Mouse (Mus musculus): ENCODE measurements around the gene Gcnt4.
"Not testable (repeated sequence)": the region's sequence is repeated elsewhere in the genome, so short reads cannot be mapped to it uniquely, and the experiment has no call there.

Gcnt4 gene

DNA sequence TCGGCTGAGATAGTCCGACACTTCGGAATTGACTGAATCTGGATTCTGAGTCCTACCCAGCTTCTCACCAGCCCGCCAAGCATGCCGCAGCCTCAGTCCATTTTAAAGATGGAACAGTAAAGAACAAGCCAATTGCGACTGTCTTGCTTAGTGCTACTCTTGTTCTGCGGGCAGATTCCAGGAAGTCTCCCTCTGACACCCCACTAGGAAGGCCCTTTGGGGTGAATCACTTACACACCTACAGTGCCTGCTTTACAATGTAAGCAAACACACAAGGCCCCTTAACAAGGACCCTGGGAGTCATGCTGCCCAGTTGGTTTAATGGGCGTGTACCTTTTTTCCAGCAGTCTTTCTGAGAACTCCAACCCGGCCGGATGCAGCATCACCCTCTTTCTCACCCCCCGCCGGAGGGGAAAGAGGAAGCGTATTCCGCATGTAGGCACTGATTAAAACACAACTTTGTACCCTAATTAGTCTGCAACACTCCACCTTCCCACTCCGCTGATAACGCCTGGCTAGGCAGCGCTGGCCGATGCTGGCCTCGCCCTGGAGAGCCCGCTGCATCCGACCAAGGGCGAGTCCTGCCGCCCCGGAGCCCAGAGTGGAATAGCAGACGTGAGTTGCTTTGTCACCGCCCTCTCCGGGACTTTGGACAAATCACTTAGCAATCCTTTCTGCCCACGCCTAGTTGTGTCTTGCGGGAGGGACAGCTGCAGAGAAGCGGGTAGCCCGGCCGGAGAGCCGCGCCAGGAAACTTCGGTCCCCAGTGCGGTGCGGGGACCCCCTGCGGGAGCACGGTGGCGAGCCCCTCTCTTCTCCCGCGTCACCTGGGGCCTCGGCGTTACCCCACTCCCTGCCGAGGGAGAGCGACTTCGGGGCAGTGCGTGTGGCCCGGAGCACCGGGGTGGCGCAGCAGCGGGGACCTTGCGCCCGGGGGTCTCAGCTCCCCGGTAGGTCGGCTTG, at the start of gene Gcnt4:
TSS of gene Gcnt4 (plus strand) at position 691 of the 963 bp plus-strand sequence.
- peak; percentile 47 for DNase-seq

DNA sequence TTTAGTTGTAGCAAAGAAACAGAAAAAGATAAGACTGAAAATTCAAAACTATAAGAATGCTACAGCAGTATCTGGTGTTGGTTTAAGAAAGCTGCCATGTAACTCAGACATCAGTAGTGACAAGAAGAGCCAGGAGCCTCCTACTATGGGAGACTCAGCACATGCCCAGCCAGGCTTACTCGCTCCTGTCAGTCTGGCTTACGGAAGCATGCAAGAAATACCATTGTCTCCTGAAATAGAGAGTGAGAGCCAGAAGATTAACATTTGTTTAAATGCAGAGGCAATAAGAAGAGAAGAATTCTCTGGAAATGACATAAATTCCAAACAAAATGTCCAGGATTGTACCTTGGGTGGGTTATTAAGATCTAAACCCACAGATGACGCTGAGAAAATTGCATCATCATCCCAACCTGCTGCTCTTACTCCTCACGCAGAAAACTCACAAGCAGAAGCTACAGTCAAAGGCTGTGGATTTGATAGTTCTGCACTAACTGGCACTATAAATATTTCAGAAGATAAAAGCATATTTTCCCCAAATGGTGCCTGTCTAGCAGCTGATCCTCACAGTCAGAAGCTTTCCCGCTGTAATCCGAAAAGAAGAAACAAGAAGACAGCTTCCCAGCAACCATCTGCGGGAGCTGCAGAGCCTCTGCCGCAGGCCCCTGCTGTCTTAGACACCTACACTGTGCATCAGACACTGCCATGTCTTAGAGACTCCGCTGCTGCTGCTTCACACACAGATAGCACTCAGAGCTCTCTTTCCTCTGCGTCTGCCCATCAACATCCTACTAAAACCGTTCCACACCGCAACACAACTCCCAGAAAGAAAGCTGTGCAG, 46.0 kb upstream of the Gcnt4 start:
- no peak for DNase-seq

DNA sequence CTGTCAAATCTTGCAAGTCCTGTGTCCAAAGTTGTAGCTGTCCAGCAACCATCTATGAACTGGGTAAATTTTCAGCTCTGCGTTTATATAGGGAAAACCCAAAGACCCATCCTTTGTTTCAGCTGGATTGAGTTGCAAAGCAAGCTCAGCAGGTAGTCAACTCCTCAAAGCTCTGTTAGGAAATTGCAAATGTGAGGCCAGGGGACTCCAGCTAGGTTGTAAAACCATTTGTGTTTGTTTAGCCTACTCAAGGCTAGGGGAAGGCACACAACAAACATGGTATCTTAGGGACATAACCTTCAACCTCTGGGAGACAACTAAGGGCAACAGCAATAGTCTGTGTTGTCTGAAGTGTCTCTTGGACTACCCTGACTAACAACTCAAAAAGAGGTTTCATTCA, 40.0 kb upstream of the Gcnt4 start:
- no peak for DNase-seq

DNA sequence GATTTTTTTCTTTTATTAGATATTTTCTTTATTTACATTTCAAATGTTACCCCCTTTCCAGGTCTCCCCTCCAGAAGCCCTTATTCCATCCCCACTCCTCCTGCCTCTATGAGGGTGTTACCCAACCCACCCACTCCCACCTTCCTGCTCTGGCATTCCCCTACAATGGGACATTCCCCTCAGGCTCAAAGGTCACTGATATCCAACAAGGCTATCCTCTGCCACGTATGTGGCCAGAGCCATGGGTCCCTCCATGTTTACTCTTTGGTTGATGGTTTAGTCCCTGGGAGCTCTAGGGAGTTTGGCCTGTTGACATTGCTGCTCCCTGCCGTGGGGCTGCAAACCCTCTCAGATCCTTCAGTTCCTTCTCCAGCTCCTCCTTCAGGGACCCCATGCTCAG, 34.5 kb upstream of the Gcnt4 start:
- no peak for DNase-seq

DNA sequence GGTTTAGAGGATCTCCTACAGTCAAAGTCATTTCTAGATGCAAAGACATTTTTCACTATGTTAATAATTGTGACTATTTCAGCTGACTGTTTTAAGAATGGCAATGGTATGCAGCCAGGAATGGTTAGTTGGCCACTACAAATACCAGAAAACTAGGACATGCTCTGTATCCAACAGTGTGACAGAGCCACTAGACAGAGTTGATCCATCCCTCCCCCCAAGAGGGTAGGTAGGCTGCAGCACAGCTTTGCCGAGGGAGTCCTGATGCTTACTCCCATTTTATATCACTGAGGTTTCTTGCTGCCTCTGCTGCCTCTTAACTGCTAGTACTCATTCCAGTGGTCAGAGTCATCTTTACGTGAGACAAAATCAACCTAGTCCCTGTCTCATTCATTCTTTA, 29.3 kb upstream of the Gcnt4 start:
- no peak for DNase-seq

DNA sequence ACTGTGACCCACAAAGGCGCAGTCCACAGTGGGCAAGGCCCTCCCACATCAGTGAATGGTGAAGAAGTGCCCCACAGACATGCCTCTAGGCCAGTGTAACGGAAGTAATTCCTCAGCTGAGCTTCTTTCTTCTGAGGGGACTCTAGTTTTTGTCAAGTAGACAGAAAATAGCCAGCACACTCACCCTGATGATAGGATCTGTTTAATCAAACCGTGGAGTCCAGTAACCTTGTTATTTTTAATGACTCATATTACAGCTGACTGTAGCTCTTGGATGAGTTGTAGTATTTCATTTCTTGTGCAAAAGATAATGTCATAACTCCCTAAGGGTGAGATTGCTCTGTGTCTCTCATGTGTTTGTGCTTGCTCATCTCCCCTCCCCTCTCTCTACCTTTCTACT, 17.8 kb upstream of the Gcnt4 start:
- no peak for DNase-seq

DNA sequence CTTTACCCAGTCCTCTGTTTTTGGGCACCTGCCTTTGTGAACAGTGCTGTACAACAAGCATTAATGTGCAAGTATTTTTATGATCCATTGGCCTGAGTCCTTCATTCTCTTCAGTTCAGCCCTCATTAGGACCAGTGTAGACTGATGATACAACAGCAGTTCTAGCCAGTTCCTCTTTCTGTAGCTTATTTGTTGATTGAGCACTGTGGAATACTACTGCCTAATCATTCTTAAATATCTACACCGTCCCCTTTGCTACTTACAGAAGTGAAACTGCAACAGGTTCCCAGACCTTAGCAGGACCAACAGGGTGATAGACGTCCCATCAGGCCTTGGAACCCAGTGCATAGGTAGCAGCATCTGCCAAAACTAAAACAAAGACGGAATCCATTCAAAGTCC, 13.3 kb upstream of the Gcnt4 start:
- DNase-seq: no peak

DNA sequence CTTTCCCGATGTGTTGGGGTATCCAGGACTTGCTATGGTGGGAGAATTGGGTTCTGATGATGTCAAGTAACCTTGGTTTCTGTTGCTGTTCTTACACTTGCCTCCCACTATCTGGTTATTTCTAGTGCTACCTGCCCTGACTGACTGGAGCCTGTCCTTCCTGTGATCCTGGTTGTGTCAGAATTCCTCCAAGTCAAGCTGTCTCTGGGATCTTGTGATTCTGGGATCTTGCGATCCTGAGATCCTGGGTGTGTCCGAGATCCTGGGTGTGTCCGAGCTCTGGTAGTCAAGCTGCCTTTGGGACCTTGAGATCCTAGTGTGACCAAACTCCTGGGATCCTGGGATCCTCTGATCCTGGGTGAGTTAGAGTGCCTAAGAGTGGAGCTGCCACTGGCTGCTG, 1.4 kb upstream of the Gcnt4 start:
- not testable (repeated sequence) for DNase-seq

DNA sequence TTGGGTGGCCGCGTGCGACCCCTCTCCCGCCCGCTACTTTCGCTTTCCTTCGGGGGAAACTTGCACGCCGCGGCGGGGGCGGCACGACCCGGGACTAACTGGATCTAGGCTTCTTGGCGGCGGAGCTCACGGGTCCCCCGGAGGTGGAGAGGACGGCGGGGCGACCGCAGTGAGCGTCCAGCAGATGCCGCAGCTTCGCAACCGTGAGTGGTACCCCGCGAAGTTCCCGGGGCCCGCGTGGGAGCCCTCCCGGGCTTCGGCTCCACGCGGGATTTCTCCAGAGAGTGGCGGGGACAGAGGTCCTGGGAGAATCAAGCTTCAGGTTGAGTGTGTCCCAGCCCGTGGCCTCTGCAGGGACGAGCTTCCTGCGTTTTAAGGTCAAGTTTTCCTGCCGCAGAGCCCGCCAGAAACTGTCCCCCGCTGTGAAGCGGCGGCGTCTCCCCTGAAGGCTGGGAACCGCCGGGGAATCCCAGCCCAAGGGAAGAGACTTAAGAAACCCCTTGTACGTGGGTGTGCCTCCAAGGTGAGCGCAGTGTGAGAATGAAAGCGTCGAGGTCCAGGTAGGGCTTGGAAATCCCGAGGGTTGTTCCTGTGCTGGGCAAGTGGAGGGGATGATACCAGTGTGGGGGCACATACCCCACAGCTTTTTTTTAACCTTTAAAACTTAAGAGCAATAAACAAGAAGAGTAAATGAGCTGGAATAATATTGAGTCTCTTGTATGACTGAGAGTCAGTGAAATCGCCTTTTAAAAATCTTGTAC, 676 bp downstream of the Gcnt4 start:
- DNase-seq: peak; percentile 7

DNA sequence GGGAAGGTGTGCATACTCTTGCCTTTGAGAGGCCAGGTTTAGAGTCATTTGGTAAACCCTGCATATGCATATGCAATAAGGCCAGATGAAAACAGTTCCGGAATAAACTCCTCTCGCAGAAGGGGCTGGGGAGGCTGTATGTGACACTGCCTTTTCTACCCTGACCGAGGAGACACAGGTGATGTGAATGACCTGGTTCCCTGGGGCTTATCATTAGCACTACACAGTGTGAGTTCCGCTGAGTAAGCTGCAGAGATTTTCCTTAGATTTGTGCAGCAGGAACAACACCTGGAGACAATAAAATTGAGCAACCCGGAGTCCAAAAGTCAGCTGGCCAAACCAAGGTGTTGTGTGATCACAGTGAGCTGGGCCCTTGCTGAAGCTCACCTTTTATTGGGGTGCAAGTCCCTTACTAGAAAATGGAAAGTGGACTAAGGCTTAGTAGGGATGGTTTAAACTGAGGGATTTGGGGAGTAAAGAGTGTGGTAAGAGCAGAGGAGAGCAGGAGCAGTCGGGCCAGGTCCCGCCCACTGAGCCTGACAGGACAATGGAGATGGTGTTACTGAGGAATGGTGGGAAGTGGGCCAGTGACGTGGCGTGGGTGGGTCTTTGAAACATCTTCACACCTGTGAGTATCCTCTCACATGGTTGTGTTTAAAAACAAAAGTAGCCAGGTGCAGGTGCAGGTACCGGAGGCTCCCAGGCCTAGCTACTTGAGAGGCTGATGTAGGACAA, 1.7 kb downstream of the Gcnt4 start:
- DNase-seq: no peak

DNA sequence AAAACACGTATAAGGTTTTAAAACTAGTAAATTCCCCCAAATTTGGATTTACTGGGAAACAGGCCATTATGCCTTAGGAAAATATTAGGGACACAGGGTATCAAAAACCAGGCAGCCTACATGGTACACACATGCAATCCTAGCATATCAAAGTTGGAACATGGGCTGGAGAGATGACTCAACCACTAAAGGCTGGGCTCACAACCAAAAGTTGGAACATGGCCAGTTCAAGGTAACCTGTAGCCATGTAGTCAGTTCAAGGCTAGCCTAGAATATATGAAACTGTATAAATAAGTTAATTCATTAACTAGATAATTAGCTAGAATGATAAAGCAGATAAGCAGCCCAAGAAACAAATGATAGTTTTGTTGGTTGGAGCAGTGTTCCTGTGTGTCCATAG, 3.3 kb downstream of the Gcnt4 start:
- no peak for DNase-seq

DNA sequence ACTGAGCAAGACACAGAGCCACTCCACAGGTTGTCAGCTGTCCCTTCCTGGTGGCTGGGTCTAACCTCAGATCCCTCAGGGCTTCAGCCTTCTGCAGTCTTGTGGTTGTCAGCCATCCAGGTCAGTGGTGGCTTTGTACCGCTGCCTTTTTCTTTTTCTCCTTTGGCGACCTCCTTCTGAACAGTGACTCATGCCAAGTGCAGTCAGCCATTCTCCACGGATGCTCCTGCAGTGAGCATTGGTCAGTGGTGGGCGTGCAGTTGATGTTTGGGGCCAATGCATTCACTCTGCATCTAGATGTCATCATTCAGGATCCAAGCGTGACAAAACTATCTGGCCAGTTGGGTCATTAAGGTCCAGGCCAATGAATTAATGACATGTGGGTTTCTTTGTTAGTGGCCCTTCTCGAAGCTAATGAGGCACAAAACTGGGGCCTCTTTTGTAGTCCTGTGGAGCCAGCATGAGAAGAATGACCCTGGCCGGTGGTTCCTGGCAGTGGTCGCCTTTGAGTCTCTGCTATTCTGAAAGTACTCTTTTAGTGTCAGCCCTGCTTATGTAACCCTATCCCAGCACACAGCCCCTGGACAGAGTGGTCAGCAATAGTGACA, 4.0 kb downstream of the Gcnt4 start:
- no peak for DNase-seq

DNA sequence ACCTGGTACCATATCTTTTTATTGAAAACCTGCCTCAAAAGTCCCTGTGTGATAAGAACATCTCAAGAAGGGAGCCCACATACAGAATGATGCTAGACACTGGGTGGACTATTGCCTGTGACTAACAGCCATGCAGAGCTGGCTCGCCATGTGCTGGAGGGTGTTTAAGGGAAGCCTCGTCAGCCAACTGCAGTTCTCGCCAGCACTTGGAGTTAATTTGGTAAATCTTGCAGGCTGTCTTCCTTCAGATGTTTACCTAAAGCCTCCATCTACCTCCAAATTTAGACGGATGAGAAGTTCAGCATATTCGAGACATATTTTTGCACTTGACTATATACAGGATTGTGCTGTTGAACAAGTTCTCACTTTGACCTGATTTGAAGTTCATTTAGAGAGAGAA, 8.3 kb downstream of the Gcnt4 start:
- no peak for DNase-seq

DNA sequence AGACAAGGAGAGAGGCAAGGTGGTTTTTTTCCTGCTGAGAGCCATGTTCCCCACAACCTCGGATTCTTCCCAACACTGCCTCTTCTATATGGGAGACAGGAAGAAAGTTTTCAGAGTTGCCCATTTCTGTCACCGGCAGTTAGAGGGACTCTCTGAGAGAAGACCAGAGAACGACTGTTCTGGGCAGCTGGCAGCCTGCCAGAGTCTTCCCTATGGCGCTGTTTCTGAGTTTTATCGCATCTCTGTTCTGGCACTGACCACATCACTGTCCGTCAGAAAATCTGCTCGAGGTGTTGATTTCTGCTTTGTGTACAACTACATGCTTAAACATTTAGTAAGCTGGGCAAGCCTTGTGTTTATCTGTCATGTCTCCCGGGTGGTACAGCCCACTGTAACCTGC, 8.9 kb downstream of the Gcnt4 start:
- DNase-seq: peak; percentile 4

DNA sequence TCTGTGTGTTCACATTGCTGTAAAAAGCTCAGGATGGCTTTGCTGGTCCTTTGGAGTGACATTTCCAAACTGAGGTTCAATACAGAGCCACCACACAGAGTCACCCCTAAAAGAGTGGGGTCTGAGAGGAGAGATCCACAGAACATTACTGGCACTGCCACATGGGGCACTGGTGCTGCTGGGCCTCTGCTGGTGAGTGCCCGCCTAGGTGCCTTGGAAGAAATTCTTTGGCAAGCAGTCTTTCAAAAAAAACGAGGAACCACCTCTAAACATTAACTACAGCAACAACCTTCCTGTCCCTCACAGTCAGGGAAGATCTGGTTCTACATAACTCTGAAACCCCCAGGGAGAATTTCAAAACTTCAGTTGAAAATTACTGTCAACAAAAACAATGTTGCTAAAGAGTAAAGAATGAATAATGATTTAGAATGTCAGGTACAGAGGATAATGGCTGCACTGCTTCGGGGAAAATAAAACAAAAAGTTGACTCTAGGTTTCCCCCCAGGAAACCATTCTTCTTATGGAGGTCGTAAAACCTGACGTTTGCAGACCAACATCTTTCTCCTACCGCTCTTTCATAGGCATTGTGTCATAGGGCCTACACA, 11.8 kb downstream of the Gcnt4 start:
- no peak for DNase-seq

DNA sequence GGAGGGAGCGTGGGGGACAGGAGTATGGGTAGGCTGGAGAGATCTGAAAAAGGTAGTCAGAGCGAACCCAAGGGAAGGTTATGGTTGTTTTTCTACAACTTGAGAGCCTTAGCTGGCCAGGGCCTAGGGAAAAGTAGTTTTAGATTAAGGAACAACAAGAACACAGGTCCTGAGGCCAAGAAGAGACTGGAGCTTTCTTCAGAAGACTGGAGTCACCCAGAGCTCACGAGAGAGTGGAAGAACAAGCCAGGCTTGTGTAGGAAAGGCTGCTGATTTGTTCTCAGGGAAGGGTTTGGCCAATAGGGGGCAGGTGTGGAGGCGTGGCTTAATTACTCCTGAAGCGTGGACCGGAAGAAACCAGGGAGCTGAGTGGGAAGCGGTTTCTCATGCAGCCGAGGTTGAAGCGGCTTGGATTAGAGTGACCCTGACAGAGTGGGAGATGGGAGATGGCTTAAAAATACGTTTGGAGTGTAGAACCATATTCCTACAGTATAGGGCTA, 12.6 kb downstream of the Gcnt4 start:
- DNase-seq: no peak

DNA sequence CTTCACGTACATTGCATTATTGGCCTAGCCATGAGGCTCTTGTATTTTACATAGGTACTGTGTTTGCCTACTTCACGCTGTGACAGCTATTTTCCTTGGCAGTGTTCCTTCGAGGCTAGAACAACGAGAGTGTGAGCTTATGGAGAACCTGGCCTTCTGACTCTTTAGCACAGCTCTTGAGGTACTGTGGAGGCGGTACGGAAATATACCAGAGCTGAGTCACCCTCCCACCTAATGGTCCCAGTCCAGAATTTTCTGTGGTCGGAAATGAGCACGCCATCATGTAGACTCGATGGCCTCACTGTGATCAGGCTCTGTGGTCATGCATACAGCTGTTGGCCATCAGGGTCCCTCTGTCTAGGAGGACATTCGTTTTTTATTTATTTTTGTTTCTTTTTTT, 15.2 kb downstream of the Gcnt4 start:
- DNase-seq: no peak

DNA sequence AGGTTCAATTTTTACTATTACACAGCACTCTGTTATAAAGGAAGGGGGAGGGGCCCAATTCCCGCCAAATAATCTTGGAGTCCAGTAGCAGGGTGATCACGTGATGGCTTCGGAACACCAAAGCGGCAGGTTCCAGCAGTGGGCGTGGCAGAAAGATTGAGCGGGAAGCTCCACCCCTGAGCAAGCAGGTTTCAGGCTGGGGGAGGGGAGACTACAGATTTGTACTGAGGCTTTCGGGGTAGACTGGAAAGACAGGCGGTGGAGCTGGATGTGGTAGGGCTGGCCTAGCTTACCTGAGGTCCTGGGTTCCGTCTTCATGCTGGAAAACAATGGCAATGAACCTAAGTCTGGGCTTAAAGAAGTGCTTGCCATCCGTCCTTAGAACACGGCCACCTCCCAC, 17.0 kb downstream of the Gcnt4 start:
- DNase-seq: not testable (repeated sequence)

DNA sequence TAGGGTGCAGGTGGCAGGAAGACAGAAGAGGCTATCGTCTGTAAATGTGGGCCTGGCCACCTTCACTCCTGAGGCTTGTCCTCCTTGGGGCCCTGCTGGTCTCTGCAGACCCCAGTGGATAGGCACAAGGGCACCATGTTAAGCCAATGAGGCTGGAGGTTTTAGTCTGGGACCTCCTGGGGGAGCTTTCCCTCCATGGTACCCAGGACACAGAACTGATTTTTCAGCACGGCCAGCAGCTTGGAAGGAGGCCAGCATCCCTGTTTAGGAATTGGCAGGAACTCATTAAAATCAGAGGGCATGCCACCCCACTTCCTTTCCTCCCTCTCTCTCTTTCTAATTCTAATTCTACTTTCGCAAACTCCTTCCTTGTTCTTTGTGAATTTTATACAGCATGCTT, 19.1 kb downstream of the Gcnt4 start:
- peak; percentile 34 for DNase-seq

DNA sequence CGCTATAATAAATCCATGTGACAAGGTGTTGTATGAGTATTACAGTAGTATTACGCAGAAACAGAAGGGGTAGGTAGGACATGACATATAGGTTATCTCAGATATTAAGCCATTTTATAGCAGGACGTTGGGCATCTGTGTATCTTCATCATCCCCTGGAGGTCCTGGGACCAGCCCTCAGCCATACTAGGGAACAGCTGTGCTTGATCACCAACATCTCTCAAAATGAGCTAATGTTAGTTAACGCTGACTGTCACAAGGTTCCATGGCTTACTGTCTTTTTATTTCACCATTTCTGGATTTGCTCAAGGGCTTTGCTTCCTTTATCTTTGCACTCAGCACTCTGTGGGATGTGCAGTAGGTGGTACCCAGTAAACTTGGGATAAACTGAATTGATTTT, 21.3 kb downstream of the Gcnt4 start:
- DNase-seq: no peak

DNA sequence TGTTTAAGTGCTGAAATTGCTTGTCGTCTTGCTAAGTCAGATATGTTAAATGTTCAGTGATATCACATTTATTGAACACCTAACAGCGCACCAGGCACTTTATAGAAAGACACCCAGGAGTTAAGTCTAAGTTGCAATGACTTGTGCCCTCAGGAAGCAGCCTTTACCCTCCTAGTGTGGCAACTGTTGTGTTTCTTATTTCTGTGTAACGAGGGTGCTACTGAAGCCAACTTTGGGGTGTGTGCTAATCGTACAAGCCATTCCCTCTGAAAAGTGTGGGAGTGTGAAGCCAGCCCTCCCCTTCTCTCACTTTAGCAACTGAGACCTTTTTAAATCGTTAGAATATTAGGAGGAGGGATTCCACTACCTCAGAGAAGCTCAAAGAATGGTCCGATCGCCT, 23.2 kb downstream of the Gcnt4 start:
- DNase-seq: no peak
